Mouse (Mus musculus) E14TG2a.4 (cell line): ENCODE measurements around the gene Kansl1.

ENCODE experiments used
- CTCF ChIP-seq: conservative IDR thresholded peaks from 2 replicates; pipeline ENCODE4 v1.5.1; 2014; ENCODE audit warnings: low read length
- NANOG ChIP-seq: IDR thresholded peaks from 2 replicates; pipeline ENCODE4 v1.6.1; 2014; ENCODE audit warnings: borderline replicate concordance, low read length, mixed read lengths

DNA sequence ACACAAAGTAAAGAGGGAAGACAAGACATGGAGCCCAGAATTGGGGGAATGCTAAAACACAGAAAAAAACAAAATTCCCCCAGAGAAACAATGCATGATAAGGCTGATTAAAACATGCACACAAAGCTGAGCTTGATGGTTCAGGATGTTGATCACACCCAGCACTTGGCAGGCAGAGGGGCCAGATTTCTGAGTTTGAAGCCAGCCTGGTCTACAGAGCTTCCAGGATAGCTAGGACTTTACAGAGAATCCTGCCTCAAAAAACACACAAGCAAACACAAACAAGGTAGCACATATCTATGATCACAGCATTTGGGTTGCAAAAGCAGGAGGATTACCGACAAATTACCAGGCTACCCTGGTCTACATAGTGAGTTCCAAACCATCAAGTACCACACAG lies 23.6 kb downstream of the Kansl1 start:
- TF ChIP-seq CTCF (no peak), NANOG (no peak)
